Mouse (Mus musculus) midbrain, embryonic 11.5 days (tissue): ENCODE data around the gene Phykpl. TPM values are rescaled to one million over a fixed set of nuclear protein-coding genes. Genes with fewer than 3 reads are reported as not detected.

ENCODE experiments used
- ATAC-seq: fragments of 200-750 bp; cut with Nextera tagmentation; 2 replicates; pipeline ENCODE4 v1.8.0; 2017; ENCODE audit warnings: moderate TSS enrichment, moderate library complexity; ENCODE audit not compliant: low FRiP score
- DNase-seq: peaks from one replicate; pipeline ENCODE4 v3.0.0; 2015; ENCODE audit warnings: low spot score; ENCODE audit errors: missing footprints
- H3K27ac ChIP-seq: fragments of 300-500 bp; sonication (generic); 2 replicates; pipeline ENCODE4 v1.5.1; 2014; ENCODE audit warnings: low read depth, low read length
- H3K27me3 ChIP-seq: fragments of 300-500 bp; sonication (generic); 2 replicates; pipeline ENCODE4 v1.6.1; 2014; ENCODE audit warnings: mild to moderate bottlenecking, low read length, moderate library complexity, mixed read lengths; ENCODE audit not compliant: control insufficient read depth, insufficient read depth
- H3K36me3 ChIP-seq: fragments of 300-500 bp; sonication (generic); 2 replicates; pipeline ENCODE4 v1.6.1; 2014; ENCODE audit warnings: mild to moderate bottlenecking, low read length, moderate library complexity, mixed read lengths; ENCODE audit not compliant: control insufficient read depth, insufficient read depth
- H3K4me1 ChIP-seq: fragments of 300-500 bp; sonication (generic); 2 replicates; pipeline ENCODE4 v1.6.1; 2014; ENCODE audit warnings: low read length; ENCODE audit not compliant: control insufficient read depth, insufficient read depth
- H3K4me2 ChIP-seq: fragments of 300-500 bp; sonication (generic); 2 replicates; pipeline ENCODE4 v1.6.1; 2014; ENCODE audit warnings: mild to moderate bottlenecking, moderate library complexity
- H3K4me3 ChIP-seq: fragments of 300-500 bp; sonication (generic); 2 replicates; pipeline ENCODE4 v1.5.1; 2014; ENCODE audit warnings: low read depth, low read length
- H3K9ac ChIP-seq: fragments of 300-500 bp; sonication (generic); 2 replicates; pipeline ENCODE4 v1.6.1; 2014; ENCODE audit warnings: low read length
- H3K9me3 ChIP-seq: fragments of 300-500 bp; sonication (generic); 2 replicates; pipeline ENCODE4 v1.6.1; 2016; ENCODE audit warnings: low read length; ENCODE audit not compliant: control insufficient read depth
- WGBS: fragments of 180-500 bp; shearing (Covaris S2); extraction: QIAGEN DNeasy Blood & Tissue Kit; methylation state at CpG from one replicate; pipeline ENCODE4 v1.1.7; 2014; 5-methylcytosine and 5-hydroxymethylcytosine counted together
- polyA plus RNA-seq: library from polyadenylated mRNA; unstranded; fragments of >200 nt; fragmentation: Nextera tagmentation; extraction: Ambion mirVana; gene quantifications from 2 replicates; pipeline ENCODE4 v1.2.1, GENCODE M21; 2014

The Phykpl gene
- polyA plus RNA-seq, 1 experiment from 2014 or later: 9.6 TPM

DNA sequence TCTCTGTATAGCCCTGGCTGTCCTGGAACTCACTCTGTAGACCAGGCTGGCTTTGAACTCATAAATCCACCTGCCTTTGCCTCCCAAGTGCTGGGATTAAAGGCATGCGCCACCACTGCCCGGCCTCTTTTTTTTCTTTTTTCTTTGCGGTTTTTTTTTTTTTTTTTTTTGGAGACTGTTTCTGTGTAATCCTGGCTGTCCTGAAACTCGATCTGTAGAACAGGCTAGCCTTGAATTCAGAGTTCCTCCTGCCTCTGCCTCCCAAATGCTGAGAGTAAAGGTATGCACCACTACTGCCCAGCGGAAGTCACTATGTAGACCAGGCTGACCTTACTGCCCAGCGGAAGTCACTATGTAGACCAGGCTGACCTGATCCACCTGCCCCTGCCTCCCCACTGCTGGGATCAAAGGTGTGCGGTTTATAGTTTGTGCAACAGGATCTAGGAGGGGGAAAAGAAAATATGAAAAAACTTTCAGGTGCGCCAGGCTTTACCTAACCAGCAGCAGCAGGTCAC, 34.4 kb downstream of the Phykpl start:
- peaks cover 16% of the 10 kb centered on the region for H3K4me1 ChIP-seq
- peak overlapping the region; percentile 74 for H3K4me3 ChIP-seq
- no peak for DNase-seq
- no peaks in the 10 kb centered on the region for H3K27me3 ChIP-seq
- ATAC-seq: peak; percentile 60; the same call in 1 of the 2 replicates
- peak overlapping the region; percentile 58 for H3K4me2 ChIP-seq
- WGBS: 54% methylated on average over 8 of the region's 8 CpGs
- no peaks in the 10 kb centered on the region for H3K9me3 ChIP-seq
- peaks cover 18% of the 10 kb centered on the region for H3K36me3 ChIP-seq
- no peak overlapping the region for H3K27ac ChIP-seq
- peak overlapping the region; percentile 30; the same call in 1 of the 2 replicates for H3K9ac ChIP-seq

GRCm38 (mm10) chr11:51619409-51620060, 35.0 kb downstream of the Phykpl start, which contains the start of gene Nhp2:
Gene Nhp2 (plus strand): TSS chr11:51619735.
- Histone ChIP-seq H3K4me1 (peaks cover 16% of the 10 kb centered on the region), H3K4me3 (peak within 1 kb of the TSS; percentile 74), H3K36me3 (peaks cover 21% of the 10 kb centered on the region), H3K9ac (peak within 1 kb of the TSS; percentile 80), H3K27ac (no peak within 1 kb of the TSS), H3K4me2 (peak within 1 kb of the TSS; percentile 58), H3K27me3 (no peaks in the 10 kb centered on the region), H3K9me3 (no peaks in the 10 kb centered on the region)
- peak; percentile 99 for DNase-seq
- ATAC-seq: peak; percentile 95
- WGBS: under 1% methylated on average over 51 of the region's 51 CpGs

DNA sequence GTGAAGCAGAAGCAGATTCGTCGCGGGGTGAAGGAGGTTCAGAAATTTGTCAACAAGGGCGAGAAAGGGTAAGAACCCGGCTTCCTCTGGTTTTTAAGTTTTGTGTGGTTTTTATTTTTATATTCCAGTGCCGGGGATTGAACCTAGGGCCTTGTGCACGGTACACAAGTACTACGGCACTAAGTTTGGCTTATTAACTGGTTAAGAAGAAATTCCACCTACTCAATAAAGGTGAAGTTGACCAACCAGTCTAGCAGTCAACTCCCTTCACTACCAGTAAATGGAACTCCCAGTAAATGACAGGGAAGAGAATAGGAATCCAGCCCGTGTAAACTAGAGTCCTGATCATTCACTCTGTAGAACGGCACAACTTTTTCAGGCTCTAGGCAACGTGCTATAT, 35.5 kb downstream of the Phykpl start:
- whole genome bisulfite sequencing: 2% methylated on average over 11 of the region's 11 CpGs

DNA sequence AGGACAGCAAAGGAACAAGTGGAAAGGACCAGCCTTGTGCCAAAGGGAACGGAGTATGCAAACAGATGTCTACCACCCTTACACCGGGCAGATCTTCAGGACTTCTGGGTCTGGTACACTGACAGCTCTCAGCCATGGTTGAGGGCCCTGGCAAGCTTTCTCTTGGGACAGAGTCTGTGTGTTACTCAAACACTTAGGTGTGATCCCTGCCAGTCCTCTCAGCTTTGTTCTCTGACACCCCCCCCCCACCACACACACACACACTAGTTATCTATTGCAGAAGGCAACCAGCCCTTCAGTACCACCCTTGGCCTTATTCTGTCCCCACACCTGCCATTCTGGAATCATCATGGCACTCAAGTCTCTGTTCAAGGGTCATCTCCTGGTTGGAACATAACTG, 37.2 kb downstream of the Phykpl start:
- no peaks in the 10 kb centered on the region for H3K9me3 ChIP-seq
- H3K27me3 ChIP-seq: no peaks in the 10 kb centered on the region
- no peak for ATAC-seq
- H3K27ac ChIP-seq: no peak overlapping the region
- no peak overlapping the region for H3K4me2 ChIP-seq
- no peak overlapping the region for H3K4me3 ChIP-seq
- DNase-seq: no peak
- WGBS: 92% methylated on average over 2 of the region's 2 CpGs
- peaks cover 24% of the 10 kb centered on the region for H3K36me3 ChIP-seq
- no peak overlapping the region for H3K9ac ChIP-seq
- H3K4me1 ChIP-seq: peaks cover 10% of the 10 kb centered on the region

More for the DNA sequence above, 35.5 kb downstream of the Phykpl start:
- Histone ChIP-seq H3K9ac (peak overlapping the region; percentile 80), H3K4me2 (peak overlapping the region; percentile 58), H3K4me1 (peaks cover 16% of the 10 kb centered on the region), H3K27ac (no peak overlapping the region), H3K9me3 (no peaks in the 10 kb centered on the region), H3K27me3 (no peaks in the 10 kb centered on the region), H3K4me3 (peak overlapping the region; percentile 74), H3K36me3 (peaks cover 21% of the 10 kb centered on the region)
- DNase-seq (no peak), ATAC-seq (no peak)

- Histone ChIP-seq H3K27ac (no peak overlapping the region), H3K9me3 (no peaks in the 10 kb centered on the region), H3K4me2 (no peak overlapping the region), H3K9ac (no peak overlapping the region), H3K36me3 (peaks cover 28% of the 10 kb centered on the region), H3K27me3 (no peaks in the 10 kb centered on the region), H3K4me1 (peaks cover 10% of the 10 kb centered on the region), H3K4me3 (no peak overlapping the region)
- WGBS: 94% methylated on average over 7 of the region's 7 CpGs
- DNase-seq: no peak
- no peak for ATAC-seq
These were observed 38.5 kb downstream of the Phykpl start for GRCm38 (mm10) chr11:51622971-51623491.

DNA sequence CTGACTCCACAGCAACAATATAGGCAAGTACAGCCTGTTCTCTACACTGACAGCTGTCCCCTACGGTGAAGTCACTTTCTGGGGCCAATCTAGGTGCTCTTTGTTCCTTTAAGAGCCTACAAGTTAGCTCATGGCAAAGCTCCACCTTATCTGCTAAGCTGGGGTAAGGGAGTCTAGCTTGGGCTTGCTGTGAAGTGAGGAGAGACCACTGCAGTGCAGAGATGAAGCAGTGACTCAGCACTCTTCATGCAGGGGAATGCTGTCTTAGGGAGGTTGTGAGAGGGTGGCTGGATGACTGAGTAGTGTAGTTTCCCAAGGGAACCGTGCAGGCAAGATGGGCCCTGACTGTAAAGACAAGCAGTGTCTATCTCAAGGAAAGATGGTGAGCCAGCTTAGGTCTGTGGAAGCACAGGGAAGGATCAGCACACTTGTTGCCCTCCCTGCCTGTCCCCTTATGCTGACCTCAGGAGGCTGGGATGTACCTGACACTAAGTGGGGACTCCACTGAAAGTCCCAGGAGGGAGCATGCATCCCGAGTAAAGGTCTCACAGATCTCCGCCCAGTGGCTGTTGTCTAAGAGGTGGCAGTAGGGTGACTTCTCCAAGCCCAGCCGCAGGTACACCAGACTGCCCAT, 40.7 kb downstream of the Phykpl start:
- 82% methylated on average over 5 of the region's 5 CpGs for WGBS

GRCm38 (mm10) chr11:51627425-51627824, 42.9 kb downstream of the Phykpl start:
- peaks cover 23% of the 10 kb centered on the region for H3K36me3 ChIP-seq
- H3K9ac ChIP-seq: no peak overlapping the region
- H3K4me2 ChIP-seq: no peak overlapping the region
- H3K9me3 ChIP-seq: no peaks in the 10 kb centered on the region
- no peaks in the 10 kb centered on the region for H3K27me3 ChIP-seq
- no peaks in the 10 kb centered on the region for H3K4me1 ChIP-seq
- no peak for DNase-seq
- H3K4me3 ChIP-seq: no peak overlapping the region
- ATAC-seq: no peak
- WGBS: 98% methylated on average over 9 of the region's 9 CpGs
- H3K27ac ChIP-seq: no peak overlapping the region

More for the DNA sequence above, 40.7 kb downstream of the Phykpl start:
- no peaks in the 10 kb centered on the region for H3K27me3 ChIP-seq
- no peak overlapping the region for H3K4me2 ChIP-seq
- H3K4me1 ChIP-seq: peaks cover 5% of the 10 kb centered on the region
- no peaks in the 10 kb centered on the region for H3K9me3 ChIP-seq
- H3K27ac ChIP-seq: no peak overlapping the region
- peaks cover 28% of the 10 kb centered on the region for H3K36me3 ChIP-seq
- H3K4me3 ChIP-seq: no peak overlapping the region
- no peak for ATAC-seq
- no peak for DNase-seq
- H3K9ac ChIP-seq: no peak overlapping the region

DNA sequence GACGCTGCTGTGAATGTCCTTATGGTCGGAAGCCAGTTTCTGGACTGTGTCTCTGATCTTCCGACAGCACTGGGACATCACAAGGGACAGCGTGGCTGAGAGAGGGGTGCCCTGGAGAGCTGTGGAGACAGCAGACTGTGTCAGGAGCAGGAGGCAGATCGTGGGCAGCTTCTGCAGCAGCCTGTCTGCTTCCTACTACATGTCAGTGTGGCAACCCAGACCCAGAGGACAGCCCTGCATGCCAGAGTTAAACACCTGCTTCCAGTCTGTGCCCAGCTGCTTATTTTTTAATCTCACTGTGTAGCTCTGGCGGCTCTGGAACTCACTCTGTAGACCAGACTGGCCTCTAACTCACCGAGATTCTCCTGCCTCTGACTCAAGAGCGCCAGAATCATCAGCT, 43.4 kb downstream of the Phykpl start:
- DNase-seq: no peak
- Histone ChIP-seq H3K27ac (no peak overlapping the region), H3K36me3 (peaks cover 19% of the 10 kb centered on the region), H3K9ac (no peak overlapping the region), H3K9me3 (no peaks in the 10 kb centered on the region), H3K4me3 (no peak overlapping the region), H3K27me3 (no peaks in the 10 kb centered on the region), H3K4me1 (no peaks in the 10 kb centered on the region), H3K4me2 (no peak overlapping the region)
- no peak for ATAC-seq
- WGBS: 91% methylated on average over 8 of the region's 8 CpGs
